Mouse (Mus musculus) lung, postnatal 0 days (tissue): ENCODE results near the gene Lrrc3c.

Experiments used
- CTCF ChIP-seq: IDR thresholded peaks from 2 replicates; pipeline ENCODE4 v1.5.1; 2016; ENCODE audit warnings: antibody characterized with exemption, mild to moderate bottlenecking
- EP300 ChIP-seq: IDR thresholded peaks from 2 replicates; pipeline ENCODE4 v1.6.1; 2016; ENCODE audit warnings: antibody characterized with exemption, mild to moderate bottlenecking, control low read depth

DNA sequence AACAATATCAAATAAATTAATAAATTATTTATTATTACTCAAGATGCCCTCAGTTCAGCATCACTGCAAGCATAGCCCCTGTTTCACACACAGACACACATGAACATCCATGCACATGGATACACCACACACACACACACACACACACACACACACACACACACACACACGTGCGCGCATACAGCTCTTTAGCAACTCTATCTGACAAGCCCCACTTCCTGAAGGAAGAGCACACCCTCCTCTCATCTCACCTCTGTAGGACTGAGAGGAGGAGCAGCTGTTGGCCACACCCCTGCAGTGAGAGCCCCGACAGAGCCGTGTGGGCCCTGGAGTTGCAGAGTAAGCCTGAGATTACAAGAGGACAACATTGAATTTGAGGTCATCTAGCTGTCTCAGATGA lies 42.0 kb downstream of the Lrrc3c start:
- no peak for TF ChIP-seq CTCF
- TF ChIP-seq EP300: no peak
